Mouse (Mus musculus): ENCODE data around the gene Fzr1.

- no peak for TF ChIP-seq EP300 (IDR thresholded peaks at IDR 0.05; ENCODE audit: low read depth in 1 of 2, low read length in 2 of 2)
- TF ChIP-seq NRF1 (IDR thresholded peaks at IDR 0.05; ENCODE audit: insufficient read depth, low read depth, low read length, poor library complexity, severe bottlenecking) = no peak
- no peak for TF ChIP-seq POLR2A (IDR thresholded peaks at IDR 0.05; ENCODE audit: control insufficient read depth in 1 of 2, insufficient read depth in 1 of 2, low read depth in 1 of 2, low read length in 2 of 2, poor library complexity in 1 of 2)
- TF ChIP-seq CTCF (IDR thresholded peaks at IDR 0.05 in 2 of 3, conservative IDR thresholded peaks at IDR 0.05 in 1 of 3; ENCODE audit: control insufficient read depth in 1 of 3, insufficient read depth in 1 of 3, low read depth in 2 of 3, low read length in 3 of 3, poor library complexity in 1 of 3, severe bottlenecking in 1 of 3) = no peak
- TF ChIP-seq ZNF384 (IDR thresholded peaks at IDR 0.05; ENCODE audit: low read depth, low read length) = no peak
- no peak for TF ChIP-seq GATA1 (IDR thresholded peaks at IDR 0.05; ENCODE audit: low read depth, low read length)
- no peak for TF ChIP-seq MAX (IDR thresholded peaks at IDR 0.05; ENCODE audit: low read length)
- no peak for TF ChIP-seq CHD1 (IDR thresholded peaks at IDR 0.05; ENCODE audit: low read depth, low read length)
- no peak for TF ChIP-seq UBTF (IDR thresholded peaks at IDR 0.05; ENCODE audit: borderline replicate concordance, insufficient read depth, low read depth, low read length)
- TF ChIP-seq POLR2AphosphoS2 (IDR thresholded peaks at IDR 0.05; ENCODE audit: low read length) = no peak
- TF ChIP-seq BHLHE40 (IDR thresholded peaks at IDR 0.05; ENCODE audit: borderline replicate concordance, low read depth, low read length) = no peak
- TF ChIP-seq USF1 (IDR thresholded peaks at IDR 0.05; ENCODE audit: low read depth, low read length) = no peak
Observed at GRCm38 (mm10) chr10:81326858-81327257, 51.5 kb downstream of the Fzr1 start.

All from MEL (cell line).